Mouse (Mus musculus) left cerebral cortex, adult 8-10 months (tissue): ENCODE results near the gene Emp3. TPM values are rescaled to one million over a fixed set of nuclear protein-coding genes. Genes with fewer than 3 reads are reported as not detected.
"Not testable (repeated sequence)": the region's sequence is repeated elsewhere in the genome, so short reads cannot be mapped to it uniquely, and the experiment has no call there.

Source experiments
- DNase-seq, 2 experiments: peaks; one replicate each; pipeline ENCODE4 v3.0.0; 2022; ENCODE audit warnings: low spot score in 2 of 2
- total RNA-seq, 4 experiments: library from RNA; stranded (reverse); gene quantifications; 2 replicates each; pipeline ENCODE4 v1.2.4; 2022

Gene Emp3
- total RNA-seq: 1 to 10 TPM; 4.3 to 7.4 (median 6.3) TPM

DNA sequence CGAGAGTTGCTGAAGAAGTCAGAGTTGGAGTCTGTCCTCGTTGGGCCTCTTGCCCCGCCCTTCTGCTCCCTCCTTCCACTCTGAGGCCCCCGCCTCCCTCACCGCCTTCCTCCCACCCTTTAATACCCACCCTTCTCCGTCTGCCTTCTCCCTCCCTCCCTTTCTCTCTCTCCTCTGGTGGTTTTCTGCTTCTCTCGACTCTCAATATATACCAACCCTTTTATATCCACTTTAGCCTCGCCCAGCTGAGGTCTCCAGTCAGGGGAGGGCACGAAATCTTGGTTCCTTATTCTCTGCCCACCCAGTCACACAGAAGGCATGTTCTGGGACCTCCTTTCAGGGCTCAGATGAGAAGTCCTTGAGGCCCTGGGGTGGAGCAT lies at the start of gene Emp3:
Gene Emp3 (minus strand): TSS at position 163 of the 380 bp plus-strand sequence.
- no peak for DNase-seq

DNA sequence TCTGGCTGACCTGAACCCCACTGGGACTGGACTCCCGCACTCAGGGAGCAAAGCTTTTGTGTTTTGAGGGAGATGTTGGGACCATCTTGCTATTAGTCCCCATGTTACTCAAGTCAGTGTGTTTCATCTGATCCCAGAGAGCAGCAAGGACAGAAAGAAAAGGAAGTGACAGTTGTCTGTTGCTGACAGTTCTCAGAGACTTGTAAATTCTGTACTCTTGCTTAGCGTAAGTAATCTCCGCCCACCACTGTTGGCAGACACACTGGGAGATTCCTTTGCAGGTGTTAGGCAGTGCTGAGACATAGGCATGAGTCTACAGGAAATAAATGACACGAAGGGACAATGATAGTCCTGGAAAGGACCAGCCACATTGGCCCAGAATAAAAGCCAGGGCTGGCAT lies 35.4 kb upstream of the Emp3 start:
- DNase-seq: no peak

DNA sequence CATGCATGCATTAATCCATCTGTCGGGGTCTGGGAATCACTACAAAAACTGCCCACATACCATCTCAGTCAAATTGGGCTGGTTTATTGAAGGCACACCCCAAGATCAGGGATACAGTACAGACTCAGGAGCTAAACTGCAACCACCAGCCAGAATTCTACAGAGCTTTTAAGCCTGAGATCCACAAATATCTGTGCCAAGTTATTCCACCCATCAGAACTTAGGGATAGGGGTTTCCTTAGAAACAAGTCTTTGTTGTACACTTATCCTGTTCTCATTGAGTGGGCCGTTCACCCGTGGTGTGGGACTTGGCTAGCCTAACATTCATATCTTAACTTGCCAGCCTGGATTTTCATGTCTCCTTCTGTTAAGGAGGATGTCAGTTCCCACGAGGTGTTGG lies 27.9 kb upstream of the Emp3 start:
- DNase-seq: peak in 1 of 2 experiments; percentile 33

DNA sequence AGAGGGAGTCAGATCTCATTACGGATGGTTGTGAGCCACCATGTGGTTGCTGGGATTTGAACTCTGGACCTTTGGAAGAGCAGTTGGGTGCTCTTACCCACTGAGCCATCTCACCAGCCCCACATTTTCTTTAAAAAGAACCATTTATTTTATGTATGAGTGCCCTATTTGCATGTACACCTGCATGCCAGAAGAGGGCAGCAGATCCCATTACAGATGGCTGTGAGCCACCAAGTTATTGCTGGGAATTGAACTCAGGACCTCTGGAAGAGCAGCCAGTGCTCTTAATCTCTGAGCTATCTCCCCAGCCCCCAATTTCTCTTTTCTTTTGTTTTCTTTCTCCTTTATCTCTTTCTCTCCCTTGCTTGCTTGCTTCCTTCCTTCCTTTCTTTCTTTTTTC lies 22.1 kb upstream of the Emp3 start:
- DNase-seq: not testable (repeated sequence)

DNA sequence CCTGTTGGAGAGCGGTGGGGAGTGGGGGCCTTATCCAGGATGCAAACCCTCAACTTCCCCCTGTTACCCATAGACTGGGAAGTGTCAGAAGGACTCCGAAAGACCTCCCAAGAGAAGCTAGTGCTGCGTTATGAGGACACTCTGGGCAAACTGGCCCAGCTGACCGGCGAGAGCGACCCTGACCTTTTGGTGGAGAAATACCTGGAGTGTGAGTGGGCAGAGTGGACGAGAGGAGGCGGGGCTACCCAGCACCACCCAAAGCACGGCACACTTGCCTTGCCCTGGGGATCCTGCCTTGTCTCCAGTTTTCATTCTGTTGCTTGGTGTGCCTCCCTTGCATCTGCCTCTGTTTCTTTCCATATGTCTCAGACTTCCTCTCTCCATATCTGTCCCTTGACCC lies 20.8 kb upstream of the Emp3 start:
- DNase-seq: no peak

DNA sequence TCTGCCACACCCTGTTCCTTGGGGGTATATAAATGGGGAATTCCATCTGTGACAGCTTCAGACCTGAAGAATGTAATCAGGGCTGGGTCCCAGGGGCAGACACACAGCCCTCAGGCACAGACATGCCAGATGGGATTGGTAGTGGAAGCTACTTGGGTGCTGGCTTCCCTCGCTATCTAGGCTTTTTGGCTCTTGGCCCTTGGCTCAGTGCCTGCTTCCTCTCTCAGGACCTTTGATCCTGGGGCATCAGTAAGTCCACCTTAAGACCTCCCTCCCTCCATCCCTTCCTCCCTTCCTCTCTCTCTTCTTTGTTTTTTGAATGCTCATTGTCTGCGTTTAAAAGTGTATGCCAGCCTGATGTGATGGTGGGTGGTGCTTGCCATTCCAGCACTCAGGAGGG lies 18.6 kb upstream of the Emp3 start:
- DNase-seq: no peak

DNA sequence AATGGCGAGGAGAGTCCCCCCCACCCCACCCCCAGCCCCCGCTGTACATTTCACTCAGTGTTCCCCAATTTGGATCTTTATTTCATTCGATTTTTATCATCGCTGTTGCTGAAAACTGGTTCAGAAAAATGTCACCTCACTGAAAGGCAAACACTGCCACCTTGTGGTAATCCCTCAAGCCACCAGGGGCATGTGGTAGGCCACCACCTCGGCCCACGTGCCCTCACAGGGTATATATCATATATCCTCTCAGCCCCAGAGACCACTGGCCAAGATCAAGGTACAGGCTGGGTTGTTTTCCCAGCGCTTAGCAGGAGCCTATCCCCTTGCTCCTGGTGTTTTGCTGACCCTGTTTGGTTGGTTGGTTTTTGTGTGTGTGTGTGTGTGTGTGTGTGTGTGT lies 13.9 kb upstream of the Emp3 start:
- DNase-seq: no peak

DNA sequence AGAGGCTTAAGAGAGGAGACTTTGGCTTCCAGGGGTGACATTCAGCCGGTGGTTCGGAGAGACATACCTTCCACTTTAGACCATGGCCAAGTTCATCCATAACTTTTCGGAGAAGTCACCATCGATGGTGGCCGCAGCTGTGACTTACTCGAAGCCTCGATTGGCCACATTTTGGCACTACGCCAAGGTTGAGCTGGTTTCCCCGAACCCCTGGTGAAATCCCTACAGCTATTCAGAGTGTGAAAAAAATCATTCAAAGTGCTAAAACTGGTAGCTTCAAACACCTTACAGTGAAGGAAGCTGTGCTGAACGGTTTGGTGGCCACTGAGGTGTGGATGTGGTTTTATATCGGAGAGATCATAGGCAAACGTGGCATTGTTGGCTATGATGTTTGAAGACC lies 12.6 kb upstream of the Emp3 start:
- not testable (repeated sequence) for DNase-seq

DNA sequence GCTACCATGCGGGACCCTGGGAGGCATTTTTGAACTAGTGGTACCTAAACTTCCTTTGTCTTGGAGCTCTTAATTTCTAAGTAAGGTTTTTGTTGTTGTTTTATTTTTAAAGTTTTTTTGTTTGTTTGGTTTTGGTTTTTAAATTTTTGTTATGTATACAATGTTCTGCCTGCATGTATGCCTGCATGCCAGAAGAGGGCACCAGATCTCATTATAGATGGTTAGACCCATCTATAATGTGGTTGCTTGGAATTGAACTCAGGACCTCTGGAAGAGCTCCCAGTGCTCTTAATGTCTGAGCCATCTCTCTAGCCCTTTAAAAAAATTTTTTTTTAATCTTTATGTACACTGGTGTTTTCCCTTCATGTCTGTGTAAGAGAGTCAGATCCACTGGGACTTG lies 8.5 kb upstream of the Emp3 start:
- DNase-seq: no peak

DNA sequence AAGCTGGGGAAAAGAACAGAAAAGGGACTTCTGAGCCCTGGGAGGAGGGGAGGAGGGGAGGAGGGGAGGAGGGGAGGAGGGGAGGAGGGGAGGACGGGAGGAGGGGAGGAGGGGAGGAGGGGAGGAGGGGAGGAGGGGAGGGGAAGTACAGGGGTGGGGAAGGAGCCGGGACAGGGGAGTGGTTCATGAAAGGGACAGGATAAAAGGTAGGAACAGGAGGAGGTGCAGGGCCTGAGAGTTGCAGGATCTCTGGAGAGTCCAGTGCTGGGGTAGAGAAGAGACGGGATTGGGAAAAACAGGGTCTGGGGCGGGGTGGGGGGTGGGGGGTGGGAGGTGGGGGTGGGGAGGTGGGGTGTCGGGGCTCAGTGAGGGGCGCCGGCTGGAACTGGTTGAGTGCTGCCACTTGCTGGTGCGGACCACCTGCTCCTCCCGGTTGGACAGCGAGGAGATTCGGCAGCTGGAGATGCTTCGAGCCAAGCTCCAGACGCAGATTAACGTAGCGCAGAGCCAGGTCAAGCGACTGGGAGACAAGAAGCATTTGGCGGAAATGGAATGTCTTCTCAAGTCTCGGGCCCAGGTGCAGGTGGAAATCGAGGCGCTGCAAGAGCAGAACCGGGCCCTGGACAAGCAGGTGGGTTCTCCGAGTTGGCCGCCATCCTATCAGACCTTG lies 7.6 kb upstream of the Emp3 start:
- no peak for DNase-seq

DNA sequence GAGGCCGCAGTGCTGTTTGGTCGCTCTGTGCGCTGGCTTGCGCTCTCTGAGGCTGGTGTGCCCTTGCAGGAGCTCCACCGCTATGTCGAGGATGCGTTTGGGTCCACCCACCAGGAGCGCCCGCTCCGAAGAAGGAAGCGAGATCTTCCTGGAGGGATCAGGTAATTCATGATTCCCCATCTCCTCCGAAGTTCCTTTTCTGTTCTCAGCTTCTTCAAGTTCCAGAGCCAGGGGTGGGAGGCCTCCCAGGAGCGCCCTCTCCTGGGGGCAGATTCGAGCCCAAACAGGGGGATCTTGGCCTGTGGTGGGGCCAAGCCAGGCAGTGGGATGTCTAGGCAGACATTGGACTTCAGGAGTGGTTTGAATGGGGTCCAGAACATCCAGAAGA lies 3.2 kb upstream of the Emp3 start:
- no peak for DNase-seq

DNA sequence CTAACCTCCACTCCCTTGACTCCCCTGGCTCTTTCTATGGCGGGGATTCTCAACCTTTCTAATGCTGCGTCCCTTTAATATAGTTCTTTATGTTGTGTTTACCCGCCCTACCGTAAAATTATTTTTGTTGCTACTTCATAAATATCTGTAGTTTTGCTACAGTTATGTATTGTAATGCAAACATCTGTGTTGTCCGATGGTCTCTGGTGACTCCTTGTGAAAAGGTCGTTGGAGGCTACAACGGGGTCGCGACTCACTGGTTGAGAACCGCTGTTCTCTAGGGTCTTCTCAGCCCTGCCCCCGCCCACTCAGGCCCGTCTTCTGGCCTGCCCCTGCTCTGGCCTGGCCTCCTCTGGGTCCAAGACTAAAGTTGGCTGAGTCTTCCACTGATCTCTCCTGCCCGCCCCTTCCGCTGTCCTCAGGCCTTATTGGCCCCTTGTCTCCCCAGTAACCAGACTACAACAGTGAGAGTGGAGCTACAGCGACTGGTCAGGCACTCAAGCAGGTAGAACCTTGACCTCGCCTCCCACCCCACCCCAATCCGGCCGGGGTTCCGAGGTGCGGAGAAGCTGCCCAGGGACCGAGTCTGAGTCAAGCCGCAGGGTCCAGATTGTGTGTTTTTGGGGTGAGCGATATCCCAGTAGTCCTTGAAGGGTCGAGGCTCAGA lies 2.7 kb upstream of the Emp3 start, which contains the start of gene Ccdc114:
Gene Ccdc114 (plus strand): TSS at position 311 of the 667 bp plus-strand sequence.
- DNase-seq: no peak

DNA sequence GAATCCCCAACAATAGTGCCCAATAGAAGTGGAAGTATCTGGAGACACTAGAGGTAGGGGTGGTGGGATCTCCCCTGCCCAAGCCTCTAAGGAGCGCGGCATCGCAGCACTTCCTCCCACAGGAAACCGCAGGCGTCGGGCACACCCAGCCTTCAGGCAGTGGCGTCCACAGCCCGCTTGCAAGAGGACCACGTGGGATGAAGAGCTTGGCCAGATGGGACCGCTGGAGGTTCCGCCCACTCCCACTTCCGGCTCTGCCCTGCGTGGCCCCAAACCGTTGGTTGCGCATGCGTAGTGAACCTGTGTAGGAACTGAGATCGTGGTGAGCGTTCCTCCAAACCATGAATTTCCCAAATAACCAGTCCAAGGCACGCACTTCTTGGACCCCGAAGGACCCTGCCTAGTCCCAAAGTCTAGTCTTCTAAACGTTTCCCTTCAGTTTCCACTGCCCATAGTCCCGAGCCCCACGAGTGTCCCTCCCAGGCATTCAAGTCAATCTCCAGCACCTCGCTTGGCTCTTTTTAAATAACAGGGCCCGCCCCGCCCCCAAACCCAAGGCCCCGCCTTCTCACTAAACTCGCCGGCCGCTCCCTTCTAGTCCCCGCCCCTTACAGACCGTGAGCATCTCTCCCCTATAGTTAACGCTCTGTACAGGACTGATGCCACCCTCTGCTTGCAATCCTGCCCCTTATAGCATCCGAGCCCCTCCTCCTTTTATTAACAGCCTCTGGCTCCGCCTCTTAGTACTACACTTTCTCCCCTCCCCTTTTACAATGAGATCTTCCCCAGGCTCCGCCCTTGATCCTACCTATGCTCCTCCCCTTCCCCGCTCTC lies 1.9 kb upstream of the Emp3 start:
- peak; percentile 81 to 95 for DNase-seq

DNA sequence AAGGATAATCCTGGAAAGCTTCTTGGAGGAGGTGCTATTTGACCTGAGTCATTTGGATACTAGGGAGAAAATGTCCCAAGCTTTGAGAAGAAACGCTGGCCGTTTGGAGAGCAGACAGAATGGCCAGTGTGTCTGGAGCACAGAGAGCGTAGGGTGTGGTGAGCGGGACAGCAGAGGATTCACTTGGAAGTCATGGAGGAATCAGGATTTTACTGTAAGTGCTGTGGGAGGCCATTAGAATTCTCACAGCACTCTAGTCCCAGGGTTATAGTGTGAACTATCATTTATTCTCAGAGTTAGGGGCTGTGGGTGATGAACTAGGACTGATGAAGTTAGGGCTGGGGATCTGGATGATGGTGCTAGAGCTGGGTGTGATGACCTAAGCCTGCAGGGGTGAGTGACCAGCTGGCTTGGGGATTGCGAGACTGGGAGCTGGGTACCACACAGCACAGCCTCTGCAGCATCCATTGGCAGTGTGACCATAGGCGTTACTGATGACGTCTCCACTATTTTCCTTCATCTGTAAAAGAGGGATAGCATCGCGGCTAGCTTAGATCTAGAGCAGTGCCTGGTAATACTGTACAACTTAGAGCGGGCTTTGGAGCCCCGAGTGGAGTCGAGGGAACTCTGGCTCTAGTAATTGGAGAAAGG lies 871 bp upstream of the Emp3 start:
- DNase-seq: no peak

DNA sequence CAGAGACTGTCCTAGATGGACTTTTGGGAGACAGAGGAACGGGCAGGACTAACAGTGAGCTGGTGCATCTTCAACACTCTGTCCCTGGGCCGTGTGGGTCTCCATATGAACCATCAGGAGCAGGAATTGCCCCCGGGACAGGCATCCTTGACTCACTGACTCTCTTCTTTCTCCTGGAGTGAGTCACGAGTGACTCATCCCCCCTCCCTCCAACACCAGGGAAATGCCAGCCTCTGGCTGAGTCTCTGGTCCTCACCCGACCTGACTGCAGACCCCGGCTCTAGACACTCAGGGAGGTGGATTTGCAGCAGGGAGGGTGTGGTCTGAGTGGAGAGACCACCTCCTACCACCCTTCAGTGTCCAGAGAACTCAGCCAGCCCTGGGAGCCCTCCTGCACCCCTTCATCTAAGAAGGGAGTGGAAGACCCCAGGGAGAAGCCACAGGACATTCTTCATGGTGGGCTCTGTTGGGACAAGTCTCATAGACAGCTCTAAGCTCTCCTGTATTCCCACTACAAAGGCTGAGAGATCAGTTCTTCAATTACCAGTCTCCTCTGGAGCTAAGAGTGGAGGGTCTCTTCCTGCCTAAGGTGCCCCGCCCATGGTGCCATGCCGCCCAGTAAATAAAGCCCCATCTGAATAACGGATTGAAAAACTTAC lies 492 bp downstream of the Emp3 start:
- DNase-seq: no peak

DNA sequence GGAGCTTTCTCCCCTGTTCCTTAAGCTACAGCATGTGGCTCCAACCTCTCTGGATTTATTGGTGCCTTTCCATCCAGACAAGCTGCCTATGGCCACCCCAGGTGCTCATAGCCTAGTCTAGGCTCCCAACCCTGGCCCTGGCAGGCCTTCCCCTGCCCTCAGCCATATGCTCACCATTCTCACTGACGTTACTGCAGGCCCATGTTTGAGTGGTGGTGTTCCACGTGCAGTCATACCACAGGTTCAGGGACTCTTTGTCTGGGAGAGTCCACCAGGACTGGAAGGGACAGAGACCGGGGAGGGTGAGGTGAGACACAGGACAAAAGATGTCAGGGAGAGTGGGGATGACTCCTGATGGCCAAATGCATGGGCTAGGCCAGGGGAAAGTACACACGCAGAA lies 1.4 kb downstream of the Emp3 start:
- DNase-seq: no peak

DNA sequence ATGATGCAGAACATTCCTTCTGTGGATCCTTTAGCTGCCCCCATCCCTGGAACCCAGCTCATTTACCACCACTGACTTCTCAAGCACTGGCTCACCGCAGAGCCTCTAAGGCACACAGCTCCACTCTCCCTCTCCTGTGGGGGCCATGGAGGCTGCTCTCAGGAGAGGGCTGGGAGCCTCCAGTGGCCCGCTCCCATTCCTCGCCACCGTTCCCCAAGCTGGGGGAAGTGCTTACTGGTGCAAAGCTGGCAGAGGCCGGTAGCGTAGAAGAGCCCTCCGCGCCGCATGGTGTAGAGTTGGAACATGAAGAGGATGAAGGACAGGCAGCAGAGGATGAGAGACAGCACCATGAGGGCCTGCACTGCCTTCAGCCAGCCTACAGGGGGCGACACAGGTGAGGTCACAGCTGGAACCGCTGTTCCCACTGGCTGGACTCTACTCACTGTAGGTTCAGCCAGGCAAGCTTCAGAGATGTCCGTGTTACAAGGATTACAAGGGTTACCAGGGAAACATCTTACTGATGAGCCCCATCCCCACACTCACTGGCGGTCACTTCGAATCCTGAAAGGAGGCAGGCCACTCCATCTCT lies 2.0 kb downstream of the Emp3 start:
- DNase-seq: no peak

DNA sequence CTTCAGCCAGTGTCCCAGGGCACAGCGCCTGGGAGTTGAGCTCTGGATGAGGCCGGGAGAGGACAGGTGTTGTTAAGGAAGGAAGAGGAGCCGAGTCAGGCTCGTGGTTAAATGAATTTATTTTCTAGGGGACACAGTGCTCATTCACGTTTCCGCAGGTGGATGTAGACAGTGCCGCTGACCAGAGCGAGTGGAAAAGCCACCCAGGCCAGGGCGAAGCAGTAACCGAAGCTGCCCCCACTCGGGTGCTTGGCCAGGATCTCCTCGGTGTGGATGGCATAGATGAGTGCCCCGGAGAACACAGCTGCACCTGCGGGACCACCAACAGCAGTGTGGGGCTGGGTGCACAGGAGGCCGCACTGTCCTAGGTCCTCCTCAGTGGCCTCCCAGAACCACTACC lies 3.3 kb downstream of the Emp3 start:
- DNase-seq: no peak

DNA sequence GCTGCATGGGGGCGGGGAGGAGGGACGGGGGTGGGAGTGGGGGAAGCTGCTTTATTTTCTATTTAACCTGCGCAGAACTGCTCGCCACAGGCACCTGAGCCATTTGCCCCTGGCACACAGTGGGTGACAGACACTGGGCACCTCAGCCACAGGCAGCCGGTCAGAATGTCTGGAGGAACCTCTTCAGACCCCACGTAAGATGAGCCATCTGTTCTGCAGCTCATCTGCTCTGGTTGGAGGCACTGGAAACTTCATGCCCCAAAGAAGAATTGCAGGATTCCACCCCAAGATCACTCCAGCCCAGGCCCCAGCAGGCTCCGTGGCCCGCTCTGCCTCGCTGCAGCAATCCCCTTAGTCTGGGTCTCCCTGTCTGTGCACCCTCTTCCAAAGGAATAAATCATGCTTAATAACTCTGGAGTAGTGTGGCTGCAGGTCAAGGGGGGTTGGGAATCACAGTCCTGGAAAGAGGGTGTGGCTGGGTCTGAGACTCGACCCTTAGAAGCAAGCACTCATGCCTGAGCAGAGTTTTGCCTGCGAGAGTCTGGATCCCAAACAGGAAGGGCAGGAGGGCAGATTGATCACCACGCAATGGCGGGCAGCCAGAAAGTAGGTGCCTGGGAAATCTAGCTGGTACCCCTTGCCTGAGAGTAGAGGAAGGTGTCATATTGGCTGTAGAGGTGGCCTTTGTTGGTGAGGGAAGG lies 4.0 kb downstream of the Emp3 start:
- DNase-seq: no peak
